Mouse (Mus musculus): Measurements from ENCODE around the gene Pknox1. TPM values are rescaled to one million over a fixed set of nuclear protein-coding genes. Genes with fewer than 3 reads are reported as not detected.
"Not testable (repeated sequence)": the region's sequence is repeated elsewhere in the genome, so short reads cannot be mapped to it uniquely, and the experiment has no call there.

The Pknox1 gene
- polyA plus RNA-seq, 1 experiment from 2014 or later = 37.7 TPM

GRCm38 (mm10) chr17:31535871-31536629 is 28.5 kb upstream of the Pknox1 start:
- H3K9me3 ChIP-seq = no peaks in the 10 kb centered on the region
- H3K27me3 ChIP-seq = no peaks in the 10 kb centered on the region
- peaks cover 26% of the 10 kb centered on the region for H3K4me1 ChIP-seq
- 0 out of 2 replicates have a peak, but pooled peaks have one; percentile 11 for ATAC-seq (ENCODE audit: low FRiP score, low read depth)
- 41% methylated on average over 8 of the region's 8 CpGs for WGBS
- no peak overlapping the region for H3K4me3 ChIP-seq
- no peak overlapping the region for H3K9ac ChIP-seq
- no peak overlapping the region for H3K4me2 ChIP-seq (replicated peaks)
- H3K36me3 ChIP-seq = peaks cover 12% of the 10 kb centered on the region
- H3K27ac ChIP-seq = peak overlapping the region; percentile 61

GRCm38 (mm10) chr17:31540101-31540500 is 24.4 kb upstream of the Pknox1 start:
- no peak overlapping the region for H3K9ac ChIP-seq
- H3K4me3 ChIP-seq = no peak overlapping the region
- H3K36me3 ChIP-seq = no peaks in the 10 kb centered on the region
- 63% methylated on average over 3 of the region's 3 CpGs for WGBS
- H3K27ac ChIP-seq = peak overlapping the region; percentile 87
- no peak overlapping the region for H3K4me2 ChIP-seq (replicated peaks)
- no peak for ATAC-seq (ENCODE audit: low FRiP score, low read depth)
- peaks cover 45% of the 10 kb centered on the region for H3K4me1 ChIP-seq
- H3K9me3 ChIP-seq = no peaks in the 10 kb centered on the region
- no peaks in the 10 kb centered on the region for H3K27me3 ChIP-seq

- WGBS = 25% methylated on average over 4 of the region's 4 CpGs
- ATAC-seq (ENCODE audit: low FRiP score, low read depth) = peak; percentile 67
- H3K27ac ChIP-seq = peak overlapping the region; percentile 87
- H3K4me3 ChIP-seq = no peak overlapping the region
- H3K9me3 ChIP-seq = no peaks in the 10 kb centered on the region
- H3K36me3 ChIP-seq = no peaks in the 10 kb centered on the region
- no peak overlapping the region for H3K4me2 ChIP-seq (replicated peaks)
- H3K4me1 ChIP-seq = peaks cover 37% of the 10 kb centered on the region
- no peak overlapping the region for H3K9ac ChIP-seq
- H3K27me3 ChIP-seq = no peaks in the 10 kb centered on the region
Observed at GRCm38 (mm10) chr17:31540809-31541459, 23.6 kb upstream of the Pknox1 start.

- H3K9ac ChIP-seq = peak overlapping the region; percentile 26; the same call in 1 of the 2 replicates
- no peak overlapping the region for H3K4me3 ChIP-seq
- no peak overlapping the region for H3K4me2 ChIP-seq (replicated peaks)
- no peaks in the 10 kb centered on the region for H3K9me3 ChIP-seq
- no peaks in the 10 kb centered on the region for H3K27me3 ChIP-seq
- no peaks in the 10 kb centered on the region for H3K36me3 ChIP-seq
- peaks cover 35% of the 10 kb centered on the region for H3K4me1 ChIP-seq
- 23% methylated on average over 6 of the region's 6 CpGs for WGBS
- H3K27ac ChIP-seq = peak overlapping the region; percentile 87
- ATAC-seq (ENCODE audit: low FRiP score, low read depth) = peak; percentile 83
Observed at GRCm38 (mm10) chr17:31541460-31541831, 23.1 kb upstream of the Pknox1 start.

GRCm38 (mm10) chr17:31543574-31543973 is 21.0 kb upstream of the Pknox1 start:
- H3K4me2 ChIP-seq (replicated peaks) = no peak overlapping the region
- no peaks in the 10 kb centered on the region for H3K27me3 ChIP-seq
- H3K4me1 ChIP-seq = peaks cover 41% of the 10 kb centered on the region
- H3K9ac ChIP-seq = peak overlapping the region; percentile 25; the same call in 1 of the 2 replicates
- H3K36me3 ChIP-seq = no peaks in the 10 kb centered on the region
- no peak for ATAC-seq (ENCODE audit: low FRiP score, low read depth)
- H3K9me3 ChIP-seq = no peaks in the 10 kb centered on the region
- no peak overlapping the region for H3K4me3 ChIP-seq
- WGBS = 28% methylated on average over 6 of the region's 6 CpGs
- H3K27ac ChIP-seq = no peak overlapping the region

GRCm38 (mm10) chr17:31546444-31547196 is 17.9 kb upstream of the Pknox1 start:
- Histone ChIP-seq H3K4me2 (replicated peaks) (no peak overlapping the region), H3K27ac (no peak overlapping the region), H3K4me3 (no peak overlapping the region), H3K9ac (no peak overlapping the region), H3K36me3 (no peaks in the 10 kb centered on the region), H3K27me3 (no peaks in the 10 kb centered on the region), H3K9me3 (no peaks in the 10 kb centered on the region), H3K4me1 (peaks cover 28% of the 10 kb centered on the region)
- no peak for ATAC-seq (ENCODE audit: low FRiP score, low read depth)
- 75% methylated on average over 9 of the region's 9 CpGs for WGBS

- no peak overlapping the region for H3K4me2 ChIP-seq (replicated peaks)
- H3K4me1 ChIP-seq = peaks cover 20% of the 10 kb centered on the region
- H3K36me3 ChIP-seq = no peaks in the 10 kb centered on the region
- H3K27ac ChIP-seq = no peak overlapping the region
- H3K9ac ChIP-seq = no peak overlapping the region
- no peaks in the 10 kb centered on the region for H3K27me3 ChIP-seq
- H3K9me3 ChIP-seq = no peaks in the 10 kb centered on the region
- 81% methylated on average over 3 of the region's 3 CpGs for WGBS
- ATAC-seq (ENCODE audit: low FRiP score, low read depth) = no peak
- no peak overlapping the region for H3K4me3 ChIP-seq
Observed at GRCm38 (mm10) chr17:31547974-31548373, 16.6 kb upstream of the Pknox1 start.

- H3K9me3 ChIP-seq = no peaks in the 10 kb centered on the region
- H3K4me3 ChIP-seq = no peak overlapping the region
- H3K36me3 ChIP-seq = no peaks in the 10 kb centered on the region
- no peak overlapping the region for H3K27ac ChIP-seq
- 46% methylated on average over 8 of the region's 8 CpGs for WGBS
- no peak overlapping the region for H3K9ac ChIP-seq
- no peak overlapping the region for H3K4me2 ChIP-seq (replicated peaks)
- no peaks in the 10 kb centered on the region for H3K27me3 ChIP-seq
- no peak for ATAC-seq (ENCODE audit: low FRiP score, low read depth)
- peaks cover 12% of the 10 kb centered on the region; the same call in 1 of the 2 replicates for H3K4me1 ChIP-seq
Observed at GRCm38 (mm10) chr17:31549389-31549788, 15.1 kb upstream of the Pknox1 start.

- H3K36me3 ChIP-seq; H3K9ac ChIP-seq; H3K4me3 ChIP-seq; H3K27ac ChIP-seq; H3K27me3 ChIP-seq; H3K4me2 ChIP-seq (replicated peaks); H3K9me3 ChIP-seq; ATAC-seq (ENCODE audit: low FRiP score, low read depth): not testable (repeated sequence)
- H3K4me1 ChIP-seq = peaks cover 16% of the 10 kb centered on the region
- 92% methylated on average over 23 of the region's 23 CpGs for WGBS
Observed at GRCm38 (mm10) chr17:31552601-31553000, 11.9 kb upstream of the Pknox1 start.

- H3K9ac ChIP-seq = no peak overlapping the region
- H3K9me3 ChIP-seq = no peaks in the 10 kb centered on the region
- ATAC-seq (ENCODE audit: low FRiP score, low read depth) = no peak
- no peak overlapping the region for H3K4me3 ChIP-seq
- 70% methylated on average over 4 of the region's 4 CpGs for WGBS
- no peak overlapping the region for H3K4me2 ChIP-seq (replicated peaks)
- H3K36me3 ChIP-seq = no peaks in the 10 kb centered on the region
- H3K27ac ChIP-seq = no peak overlapping the region
- H3K27me3 ChIP-seq = no peaks in the 10 kb centered on the region
- H3K4me1 ChIP-seq = peaks cover 25% of the 10 kb centered on the region
Observed at GRCm38 (mm10) chr17:31556253-31556652, 8.3 kb upstream of the Pknox1 start.

GRCm38 (mm10) chr17:31557124-31557880 is 7.2 kb upstream of the Pknox1 start:
- ATAC-seq (ENCODE audit: low FRiP score, low read depth) = peak; percentile 89
- WGBS = 28% methylated on average over 11 of the region's 11 CpGs
- Histone ChIP-seq H3K4me1 (peaks cover 25% of the 10 kb centered on the region), H3K27me3 (no peaks in the 10 kb centered on the region), H3K36me3 (no peaks in the 10 kb centered on the region), H3K9me3 (no peaks in the 10 kb centered on the region), H3K4me3 (no peak overlapping the region), H3K9ac (no peak overlapping the region; the same call in 1 of the 2 replicates), H3K4me2 (replicated peaks) (peak overlapping the region; percentile 30), H3K27ac (peak overlapping the region; percentile 77; the same call in 1 of the 2 replicates)
